Mouse (Mus musculus) C2C12 (cell line): ENCODE measurements at regions not wholly inside any gene's neighbourhood (a gene's known extent, or its start where the extent isn't known, plus 50 kb on each side); places are given as distances from the start of the nearest gene placed in this dataset.
"Not testable (repeated sequence)": the region's sequence is repeated elsewhere in the genome, so short reads cannot be mapped to it uniquely, and the experiment has no call there.

Experiments
- CEBPB ChIP-seq: IDR thresholded peaks from one replicate; pipeline ENCODE4 v1.6.1; 2011; ENCODE audit warnings: low read depth, mild to moderate bottlenecking, control low read depth, moderate library complexity
- CTCF ChIP-seq: IDR thresholded peaks from one replicate; pipeline ENCODE4 v1.5.1; 2011; ENCODE audit not compliant: control insufficient read depth, insufficient read depth, insufficient read length
- FOSL1 ChIP-seq: IDR thresholded peaks from one replicate; pipeline ENCODE4 v1.8.0; 2011; ENCODE audit warnings: mild to moderate bottlenecking, low read length; ENCODE audit not compliant: poor library complexity, insufficient read depth, severe bottlenecking
- MAX ChIP-seq: IDR thresholded peaks from one replicate; pipeline ENCODE4 v1.6.1; 2011; ENCODE audit warnings: mild to moderate bottlenecking, control low read depth
- MYOG ChIP-seq: IDR thresholded peaks from one replicate; pipeline ENCODE4 v1.6.1; 2011; ENCODE audit not compliant: control insufficient read depth, insufficient read length; ENCODE audit errors: extremely low read depth
- USF1 ChIP-seq: IDR thresholded peaks from one replicate; pipeline ENCODE4 v1.6.1; 2011; ENCODE audit warnings: low read depth, mild to moderate bottlenecking, control low read depth, moderate library complexity

DNA sequence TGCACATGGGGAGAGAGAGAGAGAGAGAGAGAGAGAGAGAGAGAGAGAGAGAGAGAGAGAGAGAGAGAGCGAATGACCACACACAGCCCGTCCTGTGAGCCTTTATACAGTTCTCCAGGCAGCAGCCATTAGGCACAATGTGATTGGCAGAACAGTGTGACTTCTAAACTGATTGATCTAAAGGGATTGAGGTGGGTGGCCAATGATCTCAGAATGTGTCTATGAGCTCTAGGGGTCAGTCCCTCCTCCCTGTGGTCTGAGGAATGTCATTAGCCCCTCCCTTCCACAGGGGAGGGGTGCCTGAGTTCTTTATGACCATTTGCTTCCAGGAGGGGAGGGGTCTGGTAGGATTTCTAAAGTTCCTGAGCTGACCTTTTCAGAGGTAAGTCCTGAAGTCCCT, 62.1 kb downstream of the Duxbl3 start:
- TF ChIP-seq MAX, CTCF, MYOG, CEBPB, FOSL1, USF1: not testable (repeated sequence)
